Mouse (Mus musculus) liver, embryonic 13.5 days (tissue): ENCODE measurements around the gene Dgat2. TPM values are rescaled to one million over a fixed set of nuclear protein-coding genes. Genes with fewer than 3 reads are reported as not detected.

Source experiments
- ATAC-seq: fragments of 200-750 bp; cut with Nextera tagmentation; 2 replicates; pipeline ENCODE4 v1.8.0; 2017; ENCODE audit warnings: low read depth, mild to moderate bottlenecking, moderate number of reproducible peaks, moderate library complexity
- DNase-seq: peaks from one replicate; pipeline ENCODE4 v3.0.0; 2022
- H3K27ac ChIP-seq: fragments of 300-500 bp; sonication (generic); 2 replicates; pipeline ENCODE4 v1.5.1; 2015; ENCODE audit warnings: moderate library complexity, mild to moderate bottlenecking, inconsistent platforms
- H3K27me3 ChIP-seq: fragments of 300-500 bp; sonication (generic); 2 replicates; pipeline ENCODE4 v1.6.1; 2015; ENCODE audit warnings: mild to moderate bottlenecking, inconsistent platforms
- H3K36me3 ChIP-seq: fragments of 300-500 bp; sonication (generic); 2 replicates; pipeline ENCODE4 v1.6.1; 2015; ENCODE audit warnings: mild to moderate bottlenecking, inconsistent platforms
- H3K4me1 ChIP-seq: fragments of 300-500 bp; sonication (generic); replicated peaks from 2 replicates; pipeline ENCODE4 v1.6.1; 2015; ENCODE audit warnings: inconsistent platforms
- H3K4me2 ChIP-seq: fragments of 300-500 bp; sonication (generic); 2 replicates; pipeline ENCODE4 v1.6.1; 2015; ENCODE audit warnings: inconsistent platforms, mild to moderate bottlenecking, moderate library complexity
- H3K4me3 ChIP-seq: fragments of 300-500 bp; sonication (generic); replicated peaks from 2 replicates; pipeline ENCODE4 v1.5.1; 2015; ENCODE audit warnings: mild to moderate bottlenecking, inconsistent platforms
- H3K9ac ChIP-seq: fragments of 300-500 bp; sonication (generic); 2 replicates; pipeline ENCODE4 v1.6.1; 2015; ENCODE audit warnings: mild to moderate bottlenecking, inconsistent platforms
- H3K9me3 ChIP-seq: fragments of 300-500 bp; sonication (generic); replicated peaks from 2 replicates; pipeline ENCODE4 v1.6.1; 2016; ENCODE audit warnings: inconsistent platforms
- WGBS: fragments of 180-500 bp; shearing (Covaris S2); methylation state at CpG from one replicate; pipeline ENCODE4 v1.1.7; 2015; ENCODE audit not compliant: insufficient replicate concordance; 5-methylcytosine and 5-hydroxymethylcytosine counted together
- polyA plus RNA-seq: library from polyadenylated mRNA; unstranded; fragments of >200 nt; fragmentation: Nextera tagmentation; extraction: Ambion mirVana; gene quantifications from 2 replicates; pipeline ENCODE4 v1.2.1, GENCODE M21; 2015

The Dgat2 gene
- polyA plus RNA-seq, 1 experiment from 2014 or later = 71.1 TPM

DNA sequence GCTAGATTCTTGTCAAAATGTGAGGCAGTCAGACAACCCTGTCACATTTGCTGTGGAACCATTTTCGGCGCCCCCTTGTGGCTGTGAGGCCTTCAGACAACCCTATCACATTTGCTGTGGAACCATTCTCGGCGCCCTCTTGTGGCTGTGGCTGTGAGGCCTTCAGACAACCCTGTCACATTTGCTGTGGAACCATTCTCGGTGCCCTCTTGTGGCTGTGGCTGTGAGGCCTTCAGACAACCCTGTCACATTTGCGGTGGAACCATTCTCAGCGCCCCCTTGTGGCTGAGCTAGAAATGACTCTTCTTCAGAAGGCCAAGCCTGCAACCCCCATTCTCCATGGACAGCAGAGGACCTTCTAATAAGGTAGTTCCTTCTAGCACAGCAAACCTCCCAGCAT is 31.2 kb downstream of the Dgat2 start:
- peak; percentile 68 for ATAC-seq

DNA sequence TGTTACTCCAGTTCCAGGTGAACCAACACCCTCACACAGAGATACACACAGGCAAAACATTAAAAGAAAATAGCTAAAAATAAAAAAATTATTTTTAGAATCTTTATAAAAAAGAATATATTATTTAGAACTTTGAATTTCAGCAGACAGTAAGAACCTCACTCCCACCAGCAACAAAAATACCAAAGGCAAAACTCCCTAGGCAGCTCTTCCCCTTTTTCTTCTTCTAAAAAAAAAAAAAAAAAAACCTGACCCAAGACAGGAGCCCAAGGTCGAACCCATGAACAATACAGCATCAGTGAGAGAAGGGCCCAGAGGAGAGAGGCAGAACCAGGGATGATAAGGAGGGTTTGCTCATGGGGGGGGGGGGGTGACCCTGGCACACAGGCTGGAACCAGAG is 33.5 kb downstream of the Dgat2 start:
- DNase-seq = no peak
- 6% methylated on average over 1 of the region's 1 CpGs for WGBS

More for the DNA sequence above, 31.2 kb downstream of the Dgat2 start:
- Histone ChIP-seq H3K4me1 (peaks cover 26% of the 10 kb centered on the region), H3K9ac (no peak overlapping the region), H3K4me2 (no peak overlapping the region), H3K36me3 (no peaks in the 10 kb centered on the region), H3K9me3 (no peaks in the 10 kb centered on the region), H3K4me3 (no peak overlapping the region), H3K27me3 (no peaks in the 10 kb centered on the region), H3K27ac (no peak overlapping the region)
- peak; percentile 87 for DNase-seq
- 3% methylated on average over 7 of the region's 7 CpGs for WGBS

DNA sequence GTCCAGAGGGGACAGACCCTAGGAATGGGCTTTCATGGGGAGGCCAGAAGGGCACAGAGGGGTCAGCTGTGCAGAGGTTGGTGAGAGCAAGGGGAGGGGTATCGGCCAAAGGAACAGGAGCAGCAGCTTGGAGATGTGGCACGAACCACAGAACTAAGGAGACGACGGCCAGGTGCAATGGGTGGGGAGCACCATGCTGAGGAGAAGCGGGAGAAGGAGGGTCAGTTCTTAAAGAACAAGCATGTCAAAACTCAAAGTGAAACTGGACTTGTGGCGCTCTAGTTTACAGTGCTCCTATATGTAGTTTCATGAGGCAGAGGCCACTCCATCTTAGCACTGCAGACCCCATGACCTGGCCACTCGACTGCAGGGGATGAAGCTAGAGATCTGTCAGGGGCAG is 35.0 kb downstream of the Dgat2 start:
- no peak overlapping the region for H3K9ac ChIP-seq
- 69% methylated on average over 7 of the region's 7 CpGs for WGBS

More for the DNA sequence above, 33.5 kb downstream of the Dgat2 start:
- ATAC-seq = no peak
- no peaks in the 10 kb centered on the region for H3K36me3 ChIP-seq
- H3K27me3 ChIP-seq = no peaks in the 10 kb centered on the region
- no peak overlapping the region for H3K27ac ChIP-seq
- no peak overlapping the region for H3K4me3 ChIP-seq
- H3K9ac ChIP-seq = no peak overlapping the region
- no peak overlapping the region for H3K4me2 ChIP-seq
- H3K4me1 ChIP-seq = peaks cover 19% of the 10 kb centered on the region
- H3K9me3 ChIP-seq = no peaks in the 10 kb centered on the region

GRCm38 (mm10) chr7:99146906-99147305 is 35.6 kb downstream of the Dgat2 start:
- Histone ChIP-seq H3K27ac (no peak overlapping the region), H3K4me1 (peaks cover 23% of the 10 kb centered on the region), H3K4me2 (no peak overlapping the region), H3K27me3 (0 out of 2 replicates have a peak, but pooled peaks cover 3% of the 10 kb centered on the region), H3K9me3 (no peaks in the 10 kb centered on the region), H3K4me3 (no peak overlapping the region), H3K9ac (no peak overlapping the region), H3K36me3 (no peaks in the 10 kb centered on the region)
- WGBS = 39% methylated on average over 7 of the region's 7 CpGs
- DNase-seq (no peak), ATAC-seq (no peak)

More for the DNA sequence above, 35.0 kb downstream of the Dgat2 start:
- Histone ChIP-seq H3K4me3 (no peak overlapping the region), H3K36me3 (no peaks in the 10 kb centered on the region), H3K27ac (no peak overlapping the region), H3K4me2 (no peak overlapping the region), H3K9me3 (no peaks in the 10 kb centered on the region), H3K4me1 (peaks cover 18% of the 10 kb centered on the region), H3K27me3 (0 out of 2 replicates have a peak, but pooled peaks cover 3% of the 10 kb centered on the region)
- DNase-seq = no peak
- ATAC-seq = no peak

DNA sequence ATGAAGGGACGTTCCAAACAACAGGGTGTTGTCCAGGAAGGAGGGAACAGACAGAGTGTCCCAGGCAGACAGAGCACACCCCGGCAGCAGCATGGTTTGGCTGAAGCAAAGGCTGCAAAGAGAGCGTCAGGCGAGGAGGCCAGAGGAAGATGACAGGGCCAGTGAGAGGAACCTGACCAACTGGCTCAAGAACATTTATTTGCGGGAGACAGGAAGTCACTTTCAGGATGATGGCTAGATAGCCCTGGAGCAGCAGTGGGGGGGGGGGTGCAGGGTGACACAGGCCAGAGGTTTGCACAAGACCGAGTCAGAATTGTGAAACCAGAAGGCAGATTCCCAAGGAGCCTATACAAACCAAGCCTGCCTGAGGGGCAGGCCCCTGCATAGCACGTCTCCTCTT is 36.5 kb downstream of the Dgat2 start:
- Histone ChIP-seq H3K9me3 (no peaks in the 10 kb centered on the region), H3K27ac (peak overlapping the region; percentile 24; the same call in 1 of the 2 replicates), H3K4me1 (peaks cover 28% of the 10 kb centered on the region), H3K4me3 (no peak overlapping the region), H3K9ac (no peak overlapping the region), H3K4me2 (no peak overlapping the region), H3K36me3 (no peaks in the 10 kb centered on the region), H3K27me3 (0 out of 2 replicates have a peak, but pooled peaks cover 3% of the 10 kb centered on the region)
- no peak for DNase-seq
- no peak for ATAC-seq
- 29% methylated on average over 7 of the region's 7 CpGs for WGBS

- no peak overlapping the region for H3K9ac ChIP-seq
- H3K27ac ChIP-seq = no peak overlapping the region
- DNase-seq (no peak), ATAC-seq (no peak)
- no peaks in the 10 kb centered on the region for H3K9me3 ChIP-seq
- H3K27me3 ChIP-seq = 0 out of 2 replicates have a peak, but pooled peaks cover 3% of the 10 kb centered on the region
- H3K36me3 ChIP-seq = no peaks in the 10 kb centered on the region
- peaks cover 34% of the 10 kb centered on the region for H3K4me1 ChIP-seq
- H3K4me3 ChIP-seq = no peak overlapping the region
- no peak overlapping the region for H3K4me2 ChIP-seq
- WGBS = 60% methylated on average over 11 of the region's 11 CpGs
These were observed 37.9 kb downstream of the Dgat2 start for GRCm38 (mm10) chr7:99144616-99145015.

GRCm38 (mm10) chr7:99143244-99143643 is 39.3 kb downstream of the Dgat2 start:
- Histone ChIP-seq H3K4me3 (no peak overlapping the region), H3K9ac (no peak overlapping the region), H3K36me3 (no peaks in the 10 kb centered on the region), H3K27ac (no peak overlapping the region), H3K27me3 (0 out of 2 replicates have a peak, but pooled peaks cover 3% of the 10 kb centered on the region), H3K4me1 (peaks cover 45% of the 10 kb centered on the region), H3K4me2 (no peak overlapping the region), H3K9me3 (no peaks in the 10 kb centered on the region)
- DNase-seq = no peak
- WGBS = 53% methylated on average over 3 of the region's 3 CpGs
- no peak for ATAC-seq

DNA sequence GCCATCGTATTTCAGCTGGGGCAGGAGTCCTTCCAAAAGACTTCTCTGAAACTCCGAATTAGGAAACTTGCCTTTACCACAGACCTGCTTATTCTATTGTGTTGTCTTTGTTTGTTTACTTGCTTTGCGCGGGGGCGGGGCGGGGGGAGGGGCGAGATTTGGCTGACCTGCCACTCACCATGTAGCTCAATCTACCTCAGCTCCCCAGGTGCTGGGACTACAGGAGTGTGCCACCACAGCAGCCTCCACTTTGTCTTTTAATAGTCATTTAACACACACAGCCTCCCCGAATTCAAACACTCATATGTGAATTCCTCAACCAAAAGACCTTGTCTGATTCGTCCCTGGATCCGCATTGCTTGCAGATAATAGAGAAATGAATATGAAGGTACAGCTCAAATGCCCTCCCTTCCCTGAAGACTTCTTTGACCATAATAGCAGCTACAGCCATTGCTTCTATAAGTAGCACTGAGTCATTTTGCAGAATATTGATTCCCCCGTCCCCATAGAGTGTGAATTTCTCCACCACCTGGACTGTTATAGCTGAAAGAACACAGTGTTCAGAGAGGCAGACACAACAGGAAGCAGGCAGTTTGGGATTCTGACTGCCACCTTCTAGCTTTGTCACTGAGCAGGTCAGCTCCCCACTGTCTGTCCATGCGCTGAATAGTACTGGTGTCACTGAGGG is 40.5 kb downstream of the Dgat2 start:
- Histone ChIP-seq H3K27me3 (0 out of 2 replicates have a peak, but pooled peaks cover 3% of the 10 kb centered on the region), H3K4me2 (peak overlapping the region; percentile 94), H3K9me3 (no peaks in the 10 kb centered on the region), H3K27ac (no peak overlapping the region), H3K36me3 (no peaks in the 10 kb centered on the region), H3K4me3 (peak overlapping the region; percentile 99), H3K9ac (peak overlapping the region; percentile 60), H3K4me1 (peaks cover 45% of the 10 kb centered on the region)
- ATAC-seq (no peak), DNase-seq (no peak)
- WGBS = 34% methylated on average over 12 of the region's 12 CpGs

GRCm38 (mm10) chr7:99140984-99141918 is 41.3 kb downstream of the Dgat2 start, which contains the start of gene Uvrag:
TSS of gene Uvrag (minus strand) at chr7:99141141.
- Histone ChIP-seq H3K27me3 (0 out of 2 replicates have a peak, but pooled peaks cover 3% of the 10 kb centered on the region), H3K27ac (peak within 1 kb of the TSS; percentile 82), H3K9ac (peak within 1 kb of the TSS; percentile 94), H3K4me2 (peak within 1 kb of the TSS; percentile 94), H3K9me3 (no peaks in the 10 kb centered on the region), H3K4me1 (peaks cover 44% of the 10 kb centered on the region), H3K4me3 (peak within 1 kb of the TSS; percentile 99), H3K36me3 (0 out of 2 replicates have a peak, but pooled peaks cover 4% of the 10 kb centered on the region)
- WGBS = 2% methylated on average over 51 of the region's 51 CpGs
- ATAC-seq (peak; percentile 96), DNase-seq (peak; percentile 97)

GRCm38 (mm10) chr7:99140511-99140910 is 42.0 kb downstream of the Dgat2 start:
- peak; percentile 3; the same call in 1 of the 2 replicates for ATAC-seq
- WGBS = under 1% methylated on average over 39 of the region's 39 CpGs
- Histone ChIP-seq H3K4me1 (peaks cover 36% of the 10 kb centered on the region), H3K9me3 (no peaks in the 10 kb centered on the region), H3K4me3 (peak overlapping the region; percentile 99), H3K9ac (peak overlapping the region; percentile 94), H3K4me2 (peak overlapping the region; percentile 94), H3K36me3 (peaks cover 8% of the 10 kb centered on the region; the same call in 1 of the 2 replicates), H3K27me3 (0 out of 2 replicates have a peak, but pooled peaks cover 3% of the 10 kb centered on the region), H3K27ac (peak overlapping the region; percentile 82)
- no peak for DNase-seq
